Mouse (Mus musculus) cerebellum, adult 2 months (tissue): ENCODE measurements around the gene Scn4b.

Experiments used
- CTCF ChIP-seq: fragments of 200-500 bp; IDR thresholded peaks from 2 replicates; pipeline ENCODE4 v1.5.1; 2011; ENCODE audit warnings: low read depth, mild to moderate bottlenecking, control low read depth, low read length, moderate library complexity, borderline replicate concordance; ENCODE audit not compliant: insufficient read depth
- POLR2A ChIP-seq: fragments of 200-500 bp; IDR thresholded peaks from 2 replicates; pipeline ENCODE4 v1.6.1; 2011; ENCODE audit warnings: low read length, control low read depth, borderline replicate concordance; ENCODE audit not compliant: insufficient read depth

GRCm38 (mm10) chr9:45196125-45196830, 58.1 kb downstream of the Scn4b start:
- TF ChIP-seq CTCF: no peak
- no peak for TF ChIP-seq POLR2A
